Mouse (Mus musculus): Measurements from ENCODE around the gene Ccin.

- no peak for TF ChIP-seq CTCF (IDR thresholded peaks at IDR 0.05; ENCODE audit: control insufficient read depth, insufficient read depth, low read length)
- TF ChIP-seq POLR2A (IDR thresholded peaks at IDR 0.05; ENCODE audit: borderline replicate concordance, control insufficient read depth, low read depth, low read length): no peak
Observed at GRCm38 (mm10) chr4:44011799-44012198, 28.5 kb downstream of the Ccin start.
